Mouse (Mus musculus) mouse embryonic stem cell (cell line): ENCODE data around the gene Ebf1.

ENCODE experiments used
- in situ Hi-C, 2 experiments: fragments of 300-500 bp; cut with MboI; formaldehyde crosslinking; loops; 1 replicate in 1 of 2; 3 replicates in 1 of 2; pipeline ENCODE4 v1.14.3; 2019 to 2020; ENCODE audit warnings: low sequenced_read_pairs in 2 of 2, low pct_unique_long_range_greater_than_20kb in 1 of 2, mixed read lengths in 1 of 2; ENCODE audit not compliant: unreplicated experiment in 1 of 2

Gene Ebf1

DNA sequence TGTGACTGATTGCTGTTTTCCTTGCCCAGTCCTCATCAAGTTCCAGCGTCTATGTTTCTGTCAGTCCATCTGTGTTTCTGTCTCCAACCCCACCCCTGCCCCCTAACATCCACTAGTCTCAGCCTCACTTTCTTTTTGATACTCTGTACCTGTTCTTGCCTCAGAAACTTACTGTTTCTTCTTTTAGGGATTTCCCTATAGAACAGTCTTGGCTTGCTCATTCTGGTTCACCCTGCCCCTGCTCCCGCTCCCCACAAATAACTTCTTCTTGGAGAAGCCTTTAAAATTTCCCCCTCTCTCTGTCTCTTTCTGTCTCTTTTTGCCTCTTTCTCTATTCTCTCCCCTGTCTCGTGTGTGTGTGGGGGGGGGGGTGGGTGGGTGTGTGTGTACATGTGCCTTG, 71.4 kb downstream of the Ebf1 start:
- in situ Hi-C loops: no loop called here

DNA sequence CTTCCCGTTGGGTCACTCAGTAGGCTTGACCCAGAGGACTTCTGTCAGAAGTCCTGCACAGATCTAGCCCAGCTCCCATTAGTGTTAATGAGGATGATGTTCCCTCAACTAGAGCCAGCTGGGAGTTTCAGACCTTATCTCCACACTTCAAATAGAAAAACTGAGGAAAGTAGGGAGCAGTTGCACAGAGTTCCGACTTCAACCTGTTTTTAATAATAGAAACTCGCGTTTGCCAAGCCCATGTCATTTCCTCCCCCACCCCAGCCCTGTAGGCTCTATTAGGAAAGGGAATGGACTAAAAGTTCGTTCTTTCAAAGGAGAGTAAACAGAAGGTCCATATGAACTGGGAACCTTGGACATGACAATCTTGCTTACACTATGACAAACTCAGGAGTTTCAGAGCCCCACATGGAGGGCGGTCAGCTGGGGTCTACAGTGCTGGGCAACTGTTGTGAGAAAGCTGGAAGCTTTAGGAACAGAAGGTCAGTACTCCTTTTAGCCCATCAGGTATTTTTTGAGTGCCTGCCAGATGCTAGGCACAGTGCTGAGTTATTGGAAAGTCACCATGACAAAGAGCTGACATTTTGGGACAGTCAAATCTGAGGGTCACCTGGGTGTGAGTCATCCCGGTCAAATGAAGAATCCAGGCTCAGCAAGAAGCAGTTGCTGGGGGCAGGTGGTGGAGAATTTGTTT, 72.6 kb downstream of the Ebf1 start:
- in situ Hi-C loops: no loop called here

DNA sequence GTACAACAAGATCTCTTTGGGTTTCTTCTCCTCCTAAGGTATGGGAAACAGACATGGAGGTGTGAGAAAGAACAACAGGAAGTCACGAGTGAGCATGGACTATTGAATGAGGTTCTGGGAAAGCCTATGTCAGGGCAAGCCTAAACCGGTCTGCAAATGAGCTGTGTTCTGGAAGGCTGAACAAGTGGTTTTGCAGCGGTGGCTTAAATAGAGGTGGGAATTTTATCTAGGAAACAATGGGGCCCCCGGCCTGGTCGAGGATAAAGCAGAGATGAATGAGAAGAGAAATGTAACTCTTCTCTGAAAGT, 73.1 kb downstream of the Ebf1 start:
- in situ Hi-C loops: no loop called here

DNA sequence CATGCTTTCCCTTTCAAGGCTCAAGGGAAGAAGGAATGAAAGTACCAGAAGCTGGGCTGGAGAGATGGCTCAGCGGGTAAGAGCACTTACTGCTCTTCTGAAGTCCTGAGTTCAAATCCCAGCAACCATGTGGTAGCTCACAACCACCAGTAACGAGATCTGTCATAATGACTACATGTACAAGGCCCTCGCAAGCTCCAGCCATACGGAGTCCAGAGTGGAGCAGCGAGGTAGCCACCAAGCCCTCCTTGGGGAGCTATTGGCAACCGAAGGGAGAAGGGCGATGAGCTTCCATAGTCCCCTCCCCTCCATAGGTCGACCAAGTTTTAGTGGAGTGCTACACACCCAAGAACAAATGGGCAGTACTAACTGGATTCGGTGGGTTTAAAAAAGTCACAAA, 78.3 kb downstream of the Ebf1 start:
- in situ Hi-C loops: no loop called here

DNA sequence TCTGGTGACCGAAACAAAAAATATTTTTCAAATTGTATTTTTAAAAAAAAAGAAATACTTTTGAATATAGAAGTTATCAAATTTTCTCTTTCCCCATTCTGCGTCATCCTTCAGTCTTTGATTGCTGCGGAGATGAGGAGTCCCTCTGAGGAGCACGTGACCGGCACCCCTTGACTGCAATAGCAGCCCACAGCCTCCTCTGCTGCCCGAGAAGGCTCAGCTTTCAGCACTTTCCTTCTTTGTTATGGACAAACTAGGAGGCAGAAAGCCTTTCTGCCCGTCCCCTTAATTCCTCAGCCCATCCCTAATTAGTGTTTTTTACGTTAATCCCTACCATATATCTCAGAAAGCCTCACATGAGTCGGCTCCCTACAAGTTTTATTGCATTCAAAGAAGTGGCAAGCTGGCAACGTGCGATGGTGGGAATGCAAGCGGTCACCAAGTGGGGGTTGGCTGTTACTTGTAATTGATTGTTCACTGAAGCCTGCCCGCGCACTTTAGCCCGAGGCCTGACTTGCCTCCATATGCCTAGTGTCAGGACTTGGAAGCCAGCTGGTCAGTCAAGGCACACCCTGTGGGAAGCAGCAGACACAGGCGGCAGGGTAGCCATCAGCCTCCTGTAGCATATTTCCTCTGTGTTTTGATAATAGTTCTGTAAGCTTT, 79.6 kb downstream of the Ebf1 start:
- in situ Hi-C loops: no loop called here

DNA sequence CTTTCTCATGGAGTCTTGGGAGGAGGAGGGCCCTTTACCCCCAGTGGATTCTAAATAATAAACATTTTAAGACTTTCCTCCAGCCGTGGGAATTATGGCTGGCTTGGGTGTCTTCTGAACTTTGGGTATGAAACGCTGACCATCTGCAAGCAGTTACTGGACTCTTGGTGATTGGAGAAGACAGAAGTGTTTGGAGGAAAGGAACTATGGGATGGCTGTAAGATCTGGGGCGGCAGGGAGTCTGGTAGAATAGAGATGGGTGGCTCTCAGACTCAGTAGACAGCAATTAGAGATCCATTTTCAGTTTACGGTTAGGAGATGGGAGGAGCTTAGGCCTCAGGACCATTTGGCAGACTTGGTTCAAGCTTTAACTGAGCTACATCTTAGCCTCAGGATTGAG, 83.1 kb downstream of the Ebf1 start:
- in situ Hi-C loops: no loop called here

DNA sequence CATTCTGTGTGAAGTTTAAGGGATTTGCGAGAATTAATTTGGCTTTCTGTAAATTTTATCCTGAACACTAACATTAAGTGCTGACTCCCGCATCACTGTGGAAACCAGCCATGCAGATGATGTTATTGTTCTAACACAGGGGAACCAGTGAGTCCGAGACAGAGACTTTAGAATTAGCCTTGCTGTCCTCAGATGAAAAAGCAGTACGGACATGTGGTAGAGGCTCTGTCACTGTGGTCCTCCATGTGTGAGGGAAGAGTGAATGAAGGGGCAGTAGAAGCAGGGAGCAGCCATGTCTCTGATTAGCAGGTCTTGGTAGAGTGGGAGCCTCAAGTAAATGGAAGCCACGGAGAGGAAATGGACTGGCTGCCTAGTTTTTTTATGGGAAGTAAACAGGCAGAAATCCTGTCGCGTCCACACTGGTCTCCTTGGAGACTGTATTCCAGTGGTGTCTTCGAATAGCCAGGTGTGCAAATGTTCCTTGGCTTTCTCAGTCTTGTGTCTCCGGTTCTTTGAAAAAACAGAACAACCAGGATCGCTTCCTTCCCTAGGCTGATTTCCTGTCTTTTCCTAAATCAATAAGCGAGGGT, 84.2 kb downstream of the Ebf1 start:
- in situ Hi-C loops: no loop called here

DNA sequence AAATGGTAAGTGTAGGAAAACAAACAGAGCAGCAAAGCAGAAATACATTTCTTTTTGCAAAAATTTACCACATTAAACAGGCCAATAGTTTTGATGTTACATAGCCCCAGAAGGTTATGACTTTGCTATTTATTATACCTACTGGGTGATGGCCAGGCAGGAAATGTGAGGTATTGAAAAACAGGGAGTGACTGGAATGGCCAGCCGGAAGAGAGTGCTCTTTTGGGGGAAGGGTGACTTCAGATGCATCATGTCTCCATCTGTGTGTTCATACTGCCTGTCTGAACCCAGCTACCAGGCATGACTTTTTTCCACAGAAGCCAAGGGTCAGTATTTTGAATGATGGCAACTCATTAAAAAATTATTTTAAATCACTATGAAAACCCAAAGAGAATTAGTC, 84.7 kb downstream of the Ebf1 start:
- in situ Hi-C loops: no loop called here

DNA sequence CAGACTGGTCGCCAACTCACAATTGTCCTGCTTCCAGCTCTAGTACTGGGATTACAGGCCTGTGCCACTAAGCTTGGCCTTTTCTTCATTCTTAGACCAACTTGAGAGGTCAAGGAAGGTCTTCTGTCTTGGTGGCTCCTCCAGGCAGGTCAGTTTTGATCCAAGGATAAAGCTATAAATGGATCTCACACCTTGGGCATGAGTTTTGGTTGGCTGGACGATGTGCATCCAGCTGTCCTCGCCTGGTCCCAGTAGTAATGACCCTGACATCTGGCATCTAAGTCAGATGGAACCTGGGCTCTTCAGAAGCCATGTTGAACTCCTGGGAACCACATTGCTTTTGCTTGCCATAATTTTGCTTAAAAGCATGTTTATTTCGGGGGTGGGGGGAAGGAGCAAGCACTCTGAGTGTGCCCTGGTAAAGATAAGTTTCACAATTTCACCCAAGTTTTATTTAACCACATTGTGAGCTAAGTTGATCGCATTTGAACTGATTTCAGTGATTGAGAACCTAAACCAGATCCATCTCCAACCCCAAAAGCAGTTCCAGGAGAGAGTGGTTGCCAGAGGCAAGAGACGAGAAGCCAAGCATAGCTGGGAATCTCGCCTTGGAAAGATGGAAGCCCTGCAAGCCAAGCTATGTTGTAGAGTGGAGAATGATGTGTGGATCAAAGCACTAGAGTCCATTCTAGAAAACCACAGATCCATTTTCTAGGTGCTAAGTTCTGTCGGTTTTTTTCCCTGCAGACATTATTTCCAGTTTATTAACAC, 85.8 kb downstream of the Ebf1 start:
- in situ Hi-C loops: no loop called here

DNA sequence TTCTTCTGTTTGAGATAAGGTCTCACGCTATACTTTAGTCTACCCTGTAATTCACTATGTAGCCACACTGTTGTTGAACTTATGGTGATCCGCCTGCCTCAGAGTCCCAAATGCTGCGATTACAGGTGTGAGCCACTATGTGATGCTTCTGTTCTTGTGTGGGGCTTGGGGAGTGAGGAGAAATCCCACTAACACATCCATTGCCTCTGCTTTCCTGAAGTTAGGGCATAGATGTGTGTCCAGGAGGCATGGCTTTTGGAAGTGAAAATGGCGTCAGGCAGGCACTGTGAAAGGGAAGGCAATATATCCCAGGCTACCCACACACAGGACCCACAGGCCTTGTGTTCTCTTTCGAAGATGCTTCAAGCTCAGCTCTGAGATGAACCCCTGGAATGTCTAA, 86.8 kb downstream of the Ebf1 start:
- in situ Hi-C loops: no loop called here

DNA sequence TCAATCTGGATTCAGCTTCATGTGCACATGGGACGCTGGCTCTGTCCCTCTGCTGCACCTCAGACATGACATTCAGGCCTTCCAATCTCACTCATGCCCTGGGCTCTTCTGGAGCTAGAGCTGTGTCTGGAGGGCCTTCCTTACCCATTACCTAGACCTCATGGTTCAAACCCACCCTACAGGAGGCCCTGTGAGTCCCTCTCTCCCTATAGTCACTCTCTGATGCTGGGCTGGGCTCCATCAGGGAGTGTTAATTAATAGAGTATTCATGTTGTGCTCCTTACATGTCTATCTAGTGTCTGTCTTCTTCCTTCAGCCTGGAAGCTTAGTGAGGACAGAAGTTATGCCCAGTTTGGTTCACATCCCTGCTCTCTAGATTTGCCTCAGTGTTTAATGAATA, 88.7 kb downstream of the Ebf1 start:
- in situ Hi-C loops: no loop called here

DNA sequence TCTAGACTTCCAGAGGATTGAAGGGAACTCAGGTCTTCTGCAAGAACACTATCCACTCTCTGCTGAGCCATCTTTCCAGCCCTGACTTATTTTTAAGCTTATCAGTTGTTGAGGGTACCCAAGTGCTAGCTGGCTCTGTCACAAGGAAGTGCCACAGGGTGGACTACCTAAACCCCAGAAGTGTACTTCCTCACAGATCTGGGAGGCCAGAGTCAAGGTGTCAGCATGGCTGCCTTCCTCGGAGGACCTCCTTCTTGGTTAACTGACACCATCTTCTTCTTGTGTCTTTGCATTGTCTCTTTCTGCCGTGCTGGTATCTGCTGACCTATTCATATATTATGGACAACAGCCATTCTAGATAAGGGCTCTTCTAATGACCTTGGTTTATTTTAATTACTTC, 89.3 kb downstream of the Ebf1 start:
- in situ Hi-C loops: no loop called here

DNA sequence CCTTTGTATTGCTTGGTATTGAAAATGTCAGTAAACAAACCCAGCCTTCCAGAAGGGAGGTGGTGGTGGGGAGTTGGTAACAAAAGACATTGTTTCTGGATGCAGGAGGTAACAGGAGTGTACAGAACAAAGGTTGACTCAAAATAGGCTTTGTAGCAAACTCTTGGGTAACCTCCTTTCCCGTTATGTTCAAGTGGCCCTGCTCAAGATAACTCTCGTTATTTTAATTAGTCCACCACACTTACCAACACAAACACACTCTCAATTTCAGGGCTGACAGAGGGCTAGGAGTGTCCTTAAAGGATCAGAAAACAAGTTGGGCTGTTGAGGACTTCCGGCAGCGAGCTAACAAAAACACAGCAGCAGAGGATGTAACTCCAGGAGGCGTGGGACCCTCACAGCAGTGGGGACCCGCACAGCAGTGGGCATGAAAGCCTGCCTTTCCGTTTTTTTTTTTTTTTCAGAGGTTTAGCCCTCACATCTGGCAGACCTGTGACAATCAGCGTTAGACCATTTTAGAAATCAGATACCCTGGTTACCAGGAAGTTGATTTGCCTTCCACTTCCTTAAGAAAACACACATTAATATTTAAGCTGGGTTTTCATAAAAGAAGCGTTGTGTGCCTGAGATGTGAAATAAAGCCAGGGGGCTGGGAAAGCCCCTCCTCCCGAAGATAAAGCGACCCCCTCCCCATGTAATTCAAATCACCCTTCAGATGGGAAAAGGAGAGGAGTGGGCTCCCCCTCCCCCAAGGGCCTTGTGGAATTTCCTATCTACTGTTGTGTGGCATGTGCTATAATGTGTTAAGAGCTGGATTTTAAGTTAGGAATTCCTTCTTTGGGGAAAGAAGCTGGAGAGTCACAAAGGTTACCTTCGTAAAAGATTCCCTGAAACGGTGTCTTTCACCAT, 90.5 kb downstream of the Ebf1 start:
- in situ Hi-C loops: no loop called here

DNA sequence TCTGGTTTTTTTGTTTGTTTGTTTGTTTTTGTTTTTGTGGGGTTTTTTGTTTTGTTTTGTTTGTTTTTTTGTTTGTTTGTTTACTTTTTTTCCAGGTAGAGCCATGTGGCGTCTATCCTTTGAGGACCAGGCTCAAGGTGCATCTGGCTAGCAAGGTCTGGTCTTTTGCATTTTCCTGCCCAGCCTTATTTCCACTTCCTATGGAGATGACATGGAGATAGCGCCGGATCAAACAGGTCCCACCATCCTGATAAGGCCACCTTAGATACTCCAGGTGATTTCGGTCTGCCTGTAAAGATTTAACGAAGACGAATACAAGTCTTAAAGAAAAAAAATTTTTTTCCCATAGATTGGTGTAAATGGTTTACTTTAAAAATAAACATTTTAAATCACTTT, 91.2 kb downstream of the Ebf1 start:
- in situ Hi-C loops: no loop called here

DNA sequence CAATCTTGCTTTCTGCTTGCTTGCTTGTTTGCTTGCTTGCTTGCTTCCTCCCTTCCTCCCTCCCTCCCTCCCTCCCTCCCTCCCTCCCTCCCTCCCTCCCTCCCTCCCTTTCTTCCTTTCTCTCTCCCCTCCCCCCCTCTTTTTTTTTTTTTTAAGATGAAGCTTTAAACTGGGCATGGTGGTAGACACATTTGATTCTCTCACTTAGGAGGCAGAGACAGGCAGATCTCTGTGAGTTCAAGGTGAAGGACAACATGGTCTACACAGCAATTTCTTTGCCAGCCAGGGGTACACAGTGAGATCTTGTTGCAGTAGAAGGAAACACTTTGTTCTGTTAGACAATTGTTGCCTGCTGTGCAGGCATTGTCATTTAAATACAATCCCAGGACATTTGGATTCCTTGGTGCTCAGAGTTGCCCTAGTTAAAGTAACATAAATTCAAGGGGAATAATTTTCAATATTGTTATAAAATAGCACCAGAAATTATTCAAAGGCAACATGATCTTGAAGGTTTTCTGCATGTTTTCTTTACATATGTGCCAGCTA, 92.0 kb downstream of the Ebf1 start:
- in situ Hi-C loops: no loop called here

DNA sequence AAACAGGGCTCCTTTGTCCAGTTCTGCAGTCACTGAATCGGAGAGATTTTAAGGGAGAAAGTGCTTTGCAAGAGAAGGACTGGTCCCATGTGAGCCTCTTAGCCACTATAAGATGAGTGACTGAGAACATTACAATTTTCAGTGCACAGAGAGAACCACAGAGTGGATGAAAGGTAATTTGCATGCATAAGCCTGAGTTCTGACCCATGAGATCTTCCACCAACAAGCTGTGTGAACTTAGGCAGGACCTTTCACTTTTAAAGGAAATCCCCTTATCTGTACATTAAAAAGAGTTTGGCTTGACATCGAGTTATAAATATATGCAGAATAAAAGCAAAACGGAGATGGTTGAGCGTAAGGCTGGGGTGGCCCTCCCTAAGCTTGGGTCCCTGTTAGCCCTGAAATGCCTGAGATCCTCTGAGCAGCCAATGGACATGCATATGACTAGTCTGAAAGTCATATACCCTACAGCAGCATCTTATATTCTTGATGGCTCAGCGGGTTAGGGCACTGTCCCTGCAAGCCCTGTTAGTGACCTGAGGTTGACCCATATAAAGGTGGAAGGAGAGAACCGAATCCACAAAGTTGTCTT, 92.8 kb downstream of the Ebf1 start:
- in situ Hi-C loops: no loop called here

DNA sequence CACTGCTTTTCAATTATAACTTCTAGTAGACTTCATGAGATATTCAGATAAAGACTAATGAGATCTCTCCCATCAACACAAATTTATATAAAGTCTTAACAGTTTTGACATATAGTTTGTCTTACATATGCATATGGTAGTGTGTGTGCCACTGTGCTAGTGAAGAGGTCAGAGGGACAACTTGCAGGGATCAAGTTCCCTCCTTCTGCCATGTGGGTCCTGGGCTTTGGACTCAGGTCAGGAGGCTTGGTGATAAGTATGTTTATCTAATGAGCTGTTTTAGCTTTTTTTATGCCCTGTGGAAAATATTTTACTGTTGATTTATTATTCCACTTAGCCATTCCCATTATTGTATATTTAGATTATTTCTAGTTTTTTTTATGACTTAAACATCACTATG, 93.7 kb downstream of the Ebf1 start:
- in situ Hi-C loops: no loop called here

DNA sequence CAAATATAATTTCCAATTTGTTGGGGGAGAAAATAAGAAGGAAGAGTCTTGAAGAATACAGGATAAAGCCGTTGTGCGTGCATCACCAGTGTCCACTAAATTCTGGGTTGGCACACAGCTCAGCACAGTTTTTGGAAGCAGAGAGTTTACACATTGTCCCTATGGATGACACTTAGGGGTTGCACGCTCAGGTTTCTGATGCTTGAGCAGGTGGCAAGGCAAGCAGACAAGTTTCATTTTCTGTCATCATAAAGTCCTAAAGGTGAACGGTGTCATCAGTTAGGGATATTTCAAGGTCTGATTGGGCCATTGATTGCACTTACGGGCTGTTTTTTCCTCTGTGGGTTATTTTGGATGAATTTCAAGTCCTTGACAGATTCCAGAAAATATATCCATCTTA, 97.1 kb downstream of the Ebf1 start:
- in situ Hi-C loops: no loop called here
